Mouse (Mus musculus) G1E (cell line): Measurements from ENCODE around the gene Gm5475. TPM values are rescaled to one million over a fixed set of nuclear protein-coding genes. Genes with fewer than 3 reads are reported as not detected.

Experiments
- ATAC-seq: 2 replicates; pipeline ENCODE4 v1.8.0; 2016; ENCODE audit warnings: mild to moderate bottlenecking; ENCODE audit not compliant: insufficient number of reproducible peaks, poor library complexity, low FRiP score, severe bottlenecking; ENCODE audit errors: extremely low read depth
- DNase-seq: peaks from one replicate; pipeline ENCODE4 v3.0.0; 2012; ENCODE audit warnings: low spot score
- H3K27me3 ChIP-seq: 2 replicates; pipeline ENCODE4 v1.6.1; 2012; ENCODE audit warnings: mild to moderate bottlenecking, low read length, inconsistent platforms; ENCODE audit not compliant: insufficient read depth
- H3K36me3 ChIP-seq: replicated peaks from 2 replicates; pipeline ENCODE3; 2012; ENCODE audit warnings: mild to moderate bottlenecking, inconsistent platforms
- H3K4me1 ChIP-seq: 2 replicates; pipeline ENCODE4 v1.6.1; 2012; ENCODE audit warnings: low read depth, low read length, inconsistent platforms, mixed read lengths; ENCODE audit not compliant: insufficient read depth
- H3K4me3 ChIP-seq: 2 replicates; pipeline ENCODE4 v1.5.1; 2012; ENCODE audit warnings: low read depth, mild to moderate bottlenecking, inconsistent platforms, low read length, moderate library complexity, mixed read lengths
- H3K9me3 ChIP-seq: replicated peaks from 2 replicates; pipeline ENCODE4 v1.6.1; 2012; ENCODE audit warnings: inconsistent platforms
- CTCF ChIP-seq: IDR thresholded peaks from 2 replicates; pipeline ENCODE4 v1.5.1; 2012; ENCODE audit warnings: low read depth, low read length, inconsistent platforms, mixed read lengths
- GATA1 ChIP-seq: IDR thresholded peaks from 2 replicates; pipeline ENCODE4 v1.6.1; 2012; ENCODE audit warnings: borderline replicate concordance, low read length, inconsistent platforms, mixed read lengths
- GATA2 ChIP-seq: IDR thresholded peaks from 2 replicates; pipeline ENCODE4 v1.6.1; 2012; ENCODE audit warnings: low read depth, low read length, inconsistent platforms, borderline replicate concordance
- POLR2AphosphoS5 ChIP-seq: IDR thresholded peaks from 2 replicates; pipeline ENCODE4 v1.6.1; 2012; ENCODE audit warnings: low read depth, low read length, inconsistent platforms; ENCODE audit not compliant: insufficient replicate concordance
- TAL1 ChIP-seq: conservative IDR thresholded peaks from 2 replicates; pipeline ENCODE4 v1.6.1; 2012; ENCODE audit warnings: low read depth, low read length, inconsistent platforms, mixed read lengths
- polyA plus RNA-seq: library from polyadenylated mRNA; stranded (reverse); fragments of >175 nt; gene quantifications from 2 replicates; pipeline ENCODE4 v1.2.3, GENCODE M21; 2012
- total RNA-seq, 2 experiments: library from RNA; stranded (forward) in 1 of 2; stranded (reverse) in 1 of 2; fragments of 200-1000 nt in 1 of 2; fragments of >200 nt in 1 of 2; fragmentation: Nextera tagmentation in 1 of 2; gene quantifications; 2 replicates each; pipeline ENCODE4 v1.2.3; 2014 to 2017

The Gm5475 gene
- total and polyA plus RNA-seq, 3 experiments: 0.05 TPM; not detected in 2

- TF ChIP-seq GATA2 (no peak), GATA1 (no peak), TAL1 (no peak), CTCF (no peak), POLR2AphosphoS5 (no peak)
- H3K36me3 ChIP-seq: peaks cover 13% of the 10 kb centered on the region
- DNase-seq: peak; percentile 99
- H3K4me1 ChIP-seq: peaks cover 48% of the 10 kb centered on the region
- no peaks in the 10 kb centered on the region for H3K27me3 ChIP-seq
- no peaks in the 10 kb centered on the region for H3K9me3 ChIP-seq
- peak; percentile 80 for ATAC-seq
- H3K4me3 ChIP-seq: peak overlapping the region; percentile 94
These were observed 1.2 kb downstream of the Gm5475 start for GRCm38 (mm10) chr15:100422899-100423860.

DNA sequence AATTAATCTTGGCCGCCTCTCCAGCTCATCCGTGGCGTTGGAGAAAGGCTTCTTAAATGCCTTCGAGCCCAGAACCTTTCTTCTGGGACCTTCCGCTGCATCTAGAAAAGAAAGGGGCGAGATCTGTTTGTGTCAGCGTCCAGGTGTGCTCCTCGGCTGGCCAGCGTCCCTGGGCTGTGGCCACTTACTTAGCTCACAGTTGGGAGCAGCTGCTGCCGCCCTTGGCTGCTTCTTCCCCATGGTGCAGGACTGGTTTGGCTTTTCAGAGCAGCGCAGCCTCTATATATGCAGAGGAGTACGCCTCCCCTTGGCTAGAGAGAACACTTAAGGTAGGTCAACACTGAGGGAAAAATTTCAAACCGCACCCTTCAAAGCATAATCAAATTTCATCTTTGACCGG is 2.0 kb downstream of the Gm5475 start:
- Histone ChIP-seq H3K4me1 (peaks cover 45% of the 10 kb centered on the region), H3K4me3 (peak overlapping the region; percentile 94), H3K27me3 (no peaks in the 10 kb centered on the region), H3K9me3 (no peaks in the 10 kb centered on the region), H3K36me3 (peaks cover 9% of the 10 kb centered on the region)
- TF ChIP-seq GATA1: no peak
- no peak for TF ChIP-seq TAL1
- TF ChIP-seq POLR2AphosphoS5: no peak
- TF ChIP-seq CTCF: no peak
- TF ChIP-seq GATA2: no peak
- ATAC-seq: no peak
- DNase-seq: no peak

DNA sequence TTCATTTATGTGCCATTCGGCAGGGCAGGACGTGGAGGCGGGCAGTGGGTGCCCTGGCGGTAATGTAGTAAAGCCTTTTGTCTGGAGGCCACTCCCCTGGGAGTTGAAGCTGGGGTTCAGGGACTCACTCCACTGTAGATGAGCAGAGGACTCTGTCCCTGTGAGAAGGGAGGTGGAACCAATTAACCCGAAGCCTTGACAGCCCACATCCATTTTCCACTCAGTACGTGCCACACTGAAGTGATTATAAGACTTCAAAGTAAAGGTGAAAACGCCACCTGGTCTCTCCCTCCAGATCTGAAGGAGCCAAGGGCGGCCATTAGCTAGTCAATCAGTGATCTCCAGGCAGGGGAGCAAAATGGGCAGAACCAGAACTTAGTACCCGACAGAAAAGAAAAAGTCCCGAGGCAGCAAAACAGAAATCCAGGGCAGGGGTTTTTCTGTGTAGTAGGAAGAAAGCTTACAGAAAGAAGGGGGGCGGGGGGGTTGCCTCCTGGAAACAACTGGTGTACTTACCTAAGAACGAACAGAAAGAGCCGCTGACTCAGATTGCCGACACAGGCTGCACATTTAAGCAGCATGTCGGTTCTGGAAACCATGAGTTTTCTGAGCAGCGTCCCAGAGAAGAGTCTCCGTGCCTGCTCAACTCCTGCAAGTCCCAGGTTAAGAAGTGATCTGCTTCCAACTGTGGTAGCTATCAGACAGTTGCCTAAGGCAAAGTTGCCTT is 2.6 kb downstream of the Gm5475 start, which contains the start of gene Slc11a2:
Gene Slc11a2 (minus strand): TSS at position 677 of the 727 bp plus-strand sequence.
- TF ChIP-seq POLR2AphosphoS5 (no peak), GATA1 (no peak), CTCF (no peak), TAL1 (no peak), GATA2 (no peak)

GRCm38 (mm10) chr15:100428296-100428905 is 6.5 kb downstream of the Gm5475 start:
- no peak for TF ChIP-seq CTCF
- no peak for TF ChIP-seq GATA1
- no peak for TF ChIP-seq TAL1
- TF ChIP-seq POLR2AphosphoS5: no peak
- TF ChIP-seq GATA2: no peak
- DNase-seq (no peak), ATAC-seq (no peak)
- no peaks in the 10 kb centered on the region for H3K36me3 ChIP-seq
- no peaks in the 10 kb centered on the region for H3K9me3 ChIP-seq
- H3K4me1 ChIP-seq: peaks cover 28% of the 10 kb centered on the region
- no peaks in the 10 kb centered on the region for H3K27me3 ChIP-seq
- no peak overlapping the region for H3K4me3 ChIP-seq

More for the DNA sequence above, 2.6 kb downstream of the Gm5475 start, which contains the start of gene Slc11a2:
- ATAC-seq (no peak), DNase-seq (no peak)
- Histone ChIP-seq H3K36me3 (peaks cover 4% of the 10 kb centered on the region), H3K27me3 (no peaks in the 10 kb centered on the region), H3K9me3 (no peaks in the 10 kb centered on the region), H3K4me3 (peak within 1 kb of the TSS; percentile 94), H3K4me1 (peaks cover 39% of the 10 kb centered on the region)

DNA sequence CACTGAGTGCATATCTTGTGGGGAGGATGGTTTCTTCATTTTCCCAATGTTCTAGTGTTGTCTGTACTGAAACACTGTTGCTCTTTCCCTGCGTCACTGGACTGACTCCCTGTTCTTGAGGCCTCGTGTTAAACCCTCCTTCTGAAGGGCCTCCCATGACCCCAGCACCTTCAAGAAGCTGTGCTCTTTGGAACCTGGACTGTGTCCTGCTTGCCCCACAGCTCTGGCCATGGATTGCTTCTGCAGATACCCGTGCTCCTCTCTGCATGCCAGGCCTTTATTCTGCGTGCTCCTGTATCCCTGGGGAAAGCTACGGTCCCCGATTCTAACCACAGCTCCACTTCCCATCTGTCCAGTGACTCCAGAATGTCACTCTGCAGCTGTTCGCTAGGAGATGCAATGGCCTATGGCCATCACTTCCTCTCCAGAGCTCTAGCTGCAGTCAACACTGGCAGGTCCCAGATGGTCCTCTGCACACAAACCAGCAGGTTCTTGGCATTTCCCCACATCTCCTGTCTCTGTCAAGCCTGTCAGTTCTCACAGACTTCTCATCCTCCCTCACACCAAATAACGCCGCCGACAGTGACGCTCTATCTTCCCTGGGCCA is 8.1 kb downstream of the Gm5475 start:
- TF ChIP-seq TAL1 (no peak), POLR2AphosphoS5 (no peak), CTCF (no peak), GATA2 (no peak), GATA1 (no peak)
- H3K36me3 ChIP-seq: no peaks in the 10 kb centered on the region
- DNase-seq (no peak), ATAC-seq (no peak)
- peaks cover 30% of the 10 kb centered on the region for H3K4me1 ChIP-seq
- no peak overlapping the region for H3K4me3 ChIP-seq
- H3K27me3 ChIP-seq: no peaks in the 10 kb centered on the region
- peaks cover 2% of the 10 kb centered on the region; the same call in 1 of the 2 replicates for H3K9me3 ChIP-seq

DNA sequence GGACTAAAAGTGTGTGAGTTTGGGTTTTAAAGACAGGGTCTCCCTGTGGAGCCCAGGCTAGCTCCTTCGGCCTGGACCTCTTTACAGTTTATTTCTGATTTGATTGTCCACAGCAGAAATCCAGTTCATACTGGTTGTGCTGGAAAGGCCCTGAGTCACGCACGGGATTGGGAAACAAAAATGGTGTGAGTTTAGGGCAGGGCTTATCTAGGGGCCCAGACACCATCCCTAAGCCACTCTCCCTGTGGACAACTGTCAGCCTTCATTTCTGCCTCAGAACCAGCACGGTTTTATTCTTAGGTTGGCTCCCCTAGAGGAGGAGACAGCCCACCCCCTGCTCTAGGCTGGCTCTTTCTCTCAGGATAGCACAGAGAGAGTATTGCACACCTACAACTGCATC is 11.3 kb downstream of the Gm5475 start:
- no peak overlapping the region for H3K4me3 ChIP-seq
- TF ChIP-seq TAL1 (peak; percentile 38; the same call in 1 of the 2 replicates), GATA1 (no peak)
- DNase-seq: no peak
- peaks cover 47% of the 10 kb centered on the region for H3K4me1 ChIP-seq
- no peak; the same call in 1 of the 2 replicates for ATAC-seq
- H3K27me3 ChIP-seq: no peaks in the 10 kb centered on the region
- no peaks in the 10 kb centered on the region for H3K36me3 ChIP-seq
- H3K9me3 ChIP-seq: peaks cover 5% of the 10 kb centered on the region; the same call in 1 of the 2 replicates
